Mouse (Mus musculus) stomach, postnatal 0 days (tissue): ENCODE results near the gene Tmbim1.

ENCODE experiments used
- CTCF ChIP-seq: IDR thresholded peaks from 2 replicates; pipeline ENCODE4 v1.5.1; 2016; ENCODE audit warnings: antibody characterized with exemption, low read depth, mild to moderate bottlenecking, moderate library complexity
- EP300 ChIP-seq: optimal IDR thresholded peaks from 2 replicates; pipeline ENCODE3; 2016; ENCODE audit warnings: antibody characterized with exemption

- TF ChIP-seq CTCF (no peak; the same call in 1 of the 2 replicates), EP300 (no peak)
Measured at GRCm38 (mm10) chr1:74278988-74279387, 26.4 kb downstream of the Tmbim1 start.
